Mouse (Mus musculus) limb, embryonic 13.5 days (tissue): Measurements from ENCODE around the gene Tbc1d10c. TPM values are rescaled to one million over a fixed set of nuclear protein-coding genes. Genes with fewer than 3 reads are reported as not detected.

ENCODE experiments used
- ATAC-seq: fragments of 200-750 bp; cut with Nextera tagmentation; 2 replicates; pipeline ENCODE4 v1.8.0; 2017; ENCODE audit warnings: low read depth, moderate number of reproducible peaks, moderate TSS enrichment; ENCODE audit not compliant: low FRiP score
- H3K27ac ChIP-seq: fragments of 300-500 bp; sonication (generic); 2 replicates; pipeline ENCODE4 v1.5.1; 2015; ENCODE audit warnings: inconsistent platforms, mild to moderate bottlenecking, moderate library complexity
- H3K27me3 ChIP-seq: fragments of 300-500 bp; sonication (generic); 2 replicates; pipeline ENCODE4 v1.6.1; 2015; ENCODE audit warnings: mild to moderate bottlenecking, inconsistent platforms
- H3K36me3 ChIP-seq: fragments of 300-500 bp; sonication (generic); 2 replicates; pipeline ENCODE4 v1.6.1; 2015; ENCODE audit warnings: inconsistent platforms, mild to moderate bottlenecking, moderate library complexity
- H3K4me1 ChIP-seq: fragments of 300-500 bp; sonication (generic); 2 replicates; pipeline ENCODE4 v1.6.1; 2015; ENCODE audit warnings: inconsistent platforms
- H3K4me2 ChIP-seq: fragments of 300-500 bp; sonication (generic); replicated peaks from 2 replicates; pipeline ENCODE4 v1.6.1; 2015; ENCODE audit warnings: inconsistent platforms, mild to moderate bottlenecking, moderate library complexity
- H3K4me3 ChIP-seq: fragments of 300-500 bp; sonication (generic); 2 replicates; pipeline ENCODE4 v1.5.1; 2015; ENCODE audit warnings: moderate library complexity, mild to moderate bottlenecking, inconsistent platforms
- H3K9ac ChIP-seq: fragments of 300-500 bp; sonication (generic); 2 replicates; pipeline ENCODE4 v1.6.1; 2015; ENCODE audit warnings: mild to moderate bottlenecking, inconsistent platforms
- H3K9me3 ChIP-seq: fragments of 300-500 bp; sonication (generic); 2 replicates; pipeline ENCODE4 v1.6.1; 2016; ENCODE audit warnings: inconsistent platforms
- WGBS: fragments of 180-500 bp; shearing (Covaris S2); methylation state at CpG from one replicate; pipeline ENCODE4 v1.1.7; 2015; 5-methylcytosine and 5-hydroxymethylcytosine counted together
- polyA plus RNA-seq: library from polyadenylated mRNA; unstranded; fragments of >200 nt; fragmentation: Nextera tagmentation; extraction: Ambion mirVana; gene quantifications from 2 replicates; pipeline ENCODE4 v1.2.1, GENCODE M21; 2015

Tbc1d10c gene
- polyA plus RNA-seq, 1 experiment from 2014 or later: 1.3 TPM

GRCm38 (mm10) chr19:4226779-4227178 is 35.7 kb upstream of the Tbc1d10c start:
- peaks cover 6% of the 10 kb centered on the region for H3K4me1 ChIP-seq
- H3K27ac ChIP-seq: no peak overlapping the region
- no peak overlapping the region for H3K9ac ChIP-seq
- peaks cover 12% of the 10 kb centered on the region; the same call in 1 of the 2 replicates for H3K27me3 ChIP-seq
- ATAC-seq: no peak
- no peak overlapping the region for H3K4me2 ChIP-seq
- 89% methylated on average over 7 of the region's 7 CpGs for WGBS
- no peaks in the 10 kb centered on the region for H3K9me3 ChIP-seq
- H3K4me3 ChIP-seq: no peak overlapping the region
- peaks cover 20% of the 10 kb centered on the region for H3K36me3 ChIP-seq

DNA sequence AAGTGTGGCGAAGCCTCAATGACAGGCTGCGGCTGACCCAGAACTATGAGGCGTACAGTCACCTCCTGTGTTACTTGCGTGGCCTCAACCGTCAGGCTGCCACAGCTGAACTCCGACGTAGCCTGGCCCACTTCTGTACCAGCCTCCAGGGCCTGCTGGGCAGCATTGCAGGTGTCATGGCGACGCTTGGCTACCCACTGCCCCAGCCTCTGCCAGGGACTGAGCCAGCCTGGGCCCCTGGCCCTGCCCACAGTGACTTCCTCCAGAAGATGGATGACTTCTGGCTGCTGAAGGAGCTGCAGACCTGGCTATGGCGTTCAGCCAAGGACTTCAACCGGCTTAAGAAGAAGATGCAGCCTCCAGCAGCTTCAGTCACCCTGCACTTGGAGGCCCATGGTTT is 31.1 kb upstream of the Tbc1d10c start:
- Histone ChIP-seq H3K4me1 (peaks cover 39% of the 10 kb centered on the region), H3K27ac (no peak overlapping the region), H3K9me3 (no peaks in the 10 kb centered on the region), H3K27me3 (no peaks in the 10 kb centered on the region), H3K4me2 (no peak overlapping the region), H3K4me3 (no peak overlapping the region), H3K9ac (no peak overlapping the region), H3K36me3 (peaks cover 35% of the 10 kb centered on the region)
- no peak for ATAC-seq
- WGBS: 78% methylated on average over 11 of the region's 11 CpGs

- ATAC-seq: no peak
- 32% methylated on average over 14 of the region's 14 CpGs for WGBS
- H3K4me2 ChIP-seq: no peak overlapping the region
- no peak overlapping the region for H3K27ac ChIP-seq
- H3K4me1 ChIP-seq: peaks cover 49% of the 10 kb centered on the region
- H3K27me3 ChIP-seq: no peaks in the 10 kb centered on the region
- H3K4me3 ChIP-seq: no peak overlapping the region
- peaks cover 35% of the 10 kb centered on the region for H3K36me3 ChIP-seq
- no peaks in the 10 kb centered on the region for H3K9me3 ChIP-seq
- H3K9ac ChIP-seq: peak overlapping the region; percentile 31; the same call in 1 of the 2 replicates
These were observed 30.1 kb upstream of the Tbc1d10c start for GRCm38 (mm10) chr19:4220957-4221743.

- Histone ChIP-seq H3K4me1 (peaks cover 56% of the 10 kb centered on the region), H3K27ac (no peak overlapping the region)
These were observed 29.3 kb upstream of the Tbc1d10c start for GRCm38 (mm10) chr19:4220416-4220815.

DNA sequence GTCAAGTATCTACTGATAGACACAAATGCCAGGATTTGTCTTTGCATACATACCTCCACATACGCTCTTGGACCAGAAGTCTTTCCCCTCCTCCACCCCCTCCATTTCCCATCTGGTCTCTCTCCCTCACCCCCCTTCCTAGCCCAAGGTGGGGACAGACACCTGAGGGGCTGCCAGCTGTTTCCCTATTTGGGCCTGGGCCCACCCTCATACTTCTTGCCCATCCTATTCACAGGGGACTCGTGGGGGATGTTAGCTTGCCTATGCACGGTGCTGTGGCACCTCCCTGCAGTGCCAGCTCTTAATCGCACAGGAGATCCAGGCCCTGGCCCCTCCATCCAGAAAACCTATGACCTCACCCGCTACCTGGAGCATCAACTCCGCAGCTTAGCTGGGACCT is 28.9 kb upstream of the Tbc1d10c start:
- no peak for ATAC-seq
- no peak overlapping the region for H3K4me2 ChIP-seq
- no peaks in the 10 kb centered on the region for H3K9me3 ChIP-seq
- no peaks in the 10 kb centered on the region for H3K27me3 ChIP-seq
- 80% methylated on average over 6 of the region's 6 CpGs for WGBS
- H3K4me1 ChIP-seq: peaks cover 57% of the 10 kb centered on the region
- peaks cover 35% of the 10 kb centered on the region for H3K36me3 ChIP-seq
- no peak overlapping the region for H3K4me3 ChIP-seq
- H3K9ac ChIP-seq: peak overlapping the region; percentile 25; the same call in 1 of the 2 replicates
- no peak overlapping the region for H3K27ac ChIP-seq

More at GRCm38 (mm10) chr19:4220416-4220815, 29.3 kb upstream of the Tbc1d10c start:
- Histone ChIP-seq H3K27me3 (no peaks in the 10 kb centered on the region), H3K36me3 (peaks cover 35% of the 10 kb centered on the region), H3K9me3 (no peaks in the 10 kb centered on the region), H3K4me3 (no peak overlapping the region), H3K4me2 (no peak overlapping the region), H3K9ac (peak overlapping the region; percentile 25; the same call in 1 of the 2 replicates)
- 50% methylated on average over 4 of the region's 4 CpGs for WGBS
- no peak for ATAC-seq

- Histone ChIP-seq H3K4me3 (no peak overlapping the region), H3K9me3 (no peaks in the 10 kb centered on the region), H3K4me1 (peaks cover 60% of the 10 kb centered on the region), H3K27ac (no peak overlapping the region), H3K27me3 (no peaks in the 10 kb centered on the region), H3K4me2 (no peak overlapping the region), H3K9ac (no peak overlapping the region), H3K36me3 (peaks cover 35% of the 10 kb centered on the region)
- no peak for ATAC-seq
- WGBS: 60% methylated on average over 1 of the region's 1 CpGs
These were observed 27.7 kb upstream of the Tbc1d10c start for GRCm38 (mm10) chr19:4218784-4219183.

DNA sequence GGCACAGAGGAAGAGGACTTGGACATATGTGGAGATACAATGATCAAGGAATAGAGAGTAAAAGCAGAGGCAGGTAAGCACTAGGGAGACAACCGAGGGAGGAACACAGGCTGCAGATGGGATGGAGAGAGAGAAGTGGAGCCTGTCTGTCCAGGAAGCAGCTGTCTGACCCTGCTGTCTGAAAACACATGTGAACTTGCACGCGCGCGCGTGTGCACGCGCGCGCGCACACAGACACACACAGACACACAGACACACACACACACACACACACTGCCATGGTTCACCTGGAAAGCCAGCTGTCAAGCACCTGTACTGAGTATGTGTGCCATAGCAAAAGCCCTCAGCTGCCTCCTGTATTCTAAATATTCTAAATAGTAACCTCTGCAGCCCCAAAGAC is 27.2 kb upstream of the Tbc1d10c start:
- no peak overlapping the region for H3K4me2 ChIP-seq
- peaks cover 31% of the 10 kb centered on the region for H3K36me3 ChIP-seq
- no peak overlapping the region for H3K4me3 ChIP-seq
- H3K27me3 ChIP-seq: no peaks in the 10 kb centered on the region
- H3K9me3 ChIP-seq: no peaks in the 10 kb centered on the region
- no peak overlapping the region for H3K9ac ChIP-seq
- H3K27ac ChIP-seq: peak overlapping the region; percentile 15; the same call in 1 of the 2 replicates
- H3K4me1 ChIP-seq: peaks cover 65% of the 10 kb centered on the region
- 89% methylated on average over 11 of the region's 11 CpGs for WGBS
- no peak for ATAC-seq

GRCm38 (mm10) chr19:4217855-4218254 is 26.8 kb upstream of the Tbc1d10c start:
- ATAC-seq: no peak
- H3K27ac ChIP-seq: peak overlapping the region; percentile 15; the same call in 1 of the 2 replicates
- no peak overlapping the region for H3K9ac ChIP-seq
- H3K9me3 ChIP-seq: no peaks in the 10 kb centered on the region
- H3K4me1 ChIP-seq: peaks cover 70% of the 10 kb centered on the region
- no peak overlapping the region for H3K4me3 ChIP-seq
- peaks cover 26% of the 10 kb centered on the region for H3K36me3 ChIP-seq
- 29% methylated on average over 3 of the region's 3 CpGs for WGBS
- H3K4me2 ChIP-seq: no peak overlapping the region
- H3K27me3 ChIP-seq: no peaks in the 10 kb centered on the region

DNA sequence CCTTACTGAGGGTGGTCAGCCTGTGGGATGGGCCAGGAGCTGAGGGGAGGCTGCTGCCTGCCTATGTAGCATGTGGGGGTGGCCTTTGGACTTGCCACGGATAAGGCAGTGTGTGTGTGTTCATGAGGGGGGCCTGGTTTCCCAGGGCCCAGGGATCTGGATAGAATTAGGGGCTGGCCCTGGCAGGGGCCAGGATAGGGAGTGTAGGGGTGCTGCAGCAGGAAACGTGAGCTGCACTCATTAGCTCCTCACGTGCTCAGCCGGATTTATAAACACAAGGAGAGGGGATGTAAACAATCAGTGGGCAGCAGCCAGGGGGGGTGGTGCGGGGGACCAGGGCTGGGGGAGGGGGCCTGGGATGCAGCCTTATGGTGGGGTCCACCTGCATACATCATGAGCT is 26.1 kb upstream of the Tbc1d10c start:
- peaks cover 77% of the 10 kb centered on the region for H3K4me1 ChIP-seq
- peak overlapping the region; percentile 58; the same call in 1 of the 2 replicates for H3K27ac ChIP-seq
- ATAC-seq: no peak
- peaks cover 19% of the 10 kb centered on the region for H3K36me3 ChIP-seq
- WGBS: 11% methylated on average over 5 of the region's 5 CpGs
- no peaks in the 10 kb centered on the region for H3K9me3 ChIP-seq
- H3K9ac ChIP-seq: peak overlapping the region; percentile 57
- H3K4me2 ChIP-seq: peak overlapping the region; percentile 88
- 0 out of 2 replicates have a peak overlapping the region, but pooled peaks have one; percentile 0 for H3K4me3 ChIP-seq
- no peaks in the 10 kb centered on the region for H3K27me3 ChIP-seq

DNA sequence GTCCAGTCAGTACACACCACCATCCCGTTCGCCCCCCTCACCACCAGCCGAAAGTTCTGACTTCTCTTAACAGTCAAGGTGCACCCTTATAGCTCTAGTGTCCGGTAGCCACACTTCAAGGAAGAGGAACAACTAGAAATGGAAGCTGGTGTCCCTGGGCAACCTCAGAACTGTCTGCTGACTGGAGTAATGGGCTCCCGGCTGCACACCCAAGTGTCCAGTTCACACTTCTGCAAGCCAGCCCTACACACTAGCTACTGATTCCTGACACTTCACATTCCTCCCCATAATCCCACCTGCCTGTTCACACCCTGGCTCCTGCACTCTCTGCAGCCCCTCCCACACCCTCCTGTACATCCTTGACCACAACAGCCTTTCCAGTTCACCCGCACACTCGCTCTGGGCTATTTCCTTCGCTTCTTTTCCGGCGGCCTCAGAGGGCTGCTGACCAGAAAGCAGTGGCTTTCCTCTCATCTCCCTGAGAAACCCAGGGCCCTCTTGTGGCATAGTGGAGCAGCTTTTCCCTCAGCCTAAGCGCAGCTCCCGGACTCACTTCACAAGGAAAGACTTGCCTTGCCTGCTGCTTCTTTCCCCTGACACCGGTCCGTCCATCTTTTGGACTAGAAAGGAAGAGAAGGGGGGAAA is 25.1 kb upstream of the Tbc1d10c start:
- ATAC-seq: no peak
- Histone ChIP-seq H3K4me1 (peaks cover 82% of the 10 kb centered on the region), H3K27ac (peak overlapping the region; percentile 58), H3K4me2 (peak overlapping the region; percentile 88), H3K9me3 (no peaks in the 10 kb centered on the region), H3K4me3 (peak overlapping the region; percentile 92), H3K27me3 (peaks cover 6% of the 10 kb centered on the region; the same call in 1 of the 2 replicates), H3K9ac (peak overlapping the region; percentile 57), H3K36me3 (peaks cover 9% of the 10 kb centered on the region; the same call in 1 of the 2 replicates)
- WGBS: 11% methylated on average over 14 of the region's 14 CpGs

GRCm38 (mm10) chr19:4215451-4215840 is 24.4 kb upstream of the Tbc1d10c start:
- ATAC-seq: no peak
- peak overlapping the region; percentile 92 for H3K4me3 ChIP-seq
- 0% methylated on average over 15 of the region's 21 CpGs for WGBS
- H3K36me3 ChIP-seq: 0 out of 2 replicates have a peak, but pooled peaks cover 2% of the 10 kb centered on the region
- peak overlapping the region; percentile 93 for H3K27ac ChIP-seq
- peak overlapping the region; percentile 88 for H3K4me2 ChIP-seq
- H3K4me1 ChIP-seq: peaks cover 75% of the 10 kb centered on the region
- H3K9ac ChIP-seq: peak overlapping the region; percentile 99
- H3K27me3 ChIP-seq: peaks cover 6% of the 10 kb centered on the region; the same call in 1 of the 2 replicates
- H3K9me3 ChIP-seq: no peaks in the 10 kb centered on the region

DNA sequence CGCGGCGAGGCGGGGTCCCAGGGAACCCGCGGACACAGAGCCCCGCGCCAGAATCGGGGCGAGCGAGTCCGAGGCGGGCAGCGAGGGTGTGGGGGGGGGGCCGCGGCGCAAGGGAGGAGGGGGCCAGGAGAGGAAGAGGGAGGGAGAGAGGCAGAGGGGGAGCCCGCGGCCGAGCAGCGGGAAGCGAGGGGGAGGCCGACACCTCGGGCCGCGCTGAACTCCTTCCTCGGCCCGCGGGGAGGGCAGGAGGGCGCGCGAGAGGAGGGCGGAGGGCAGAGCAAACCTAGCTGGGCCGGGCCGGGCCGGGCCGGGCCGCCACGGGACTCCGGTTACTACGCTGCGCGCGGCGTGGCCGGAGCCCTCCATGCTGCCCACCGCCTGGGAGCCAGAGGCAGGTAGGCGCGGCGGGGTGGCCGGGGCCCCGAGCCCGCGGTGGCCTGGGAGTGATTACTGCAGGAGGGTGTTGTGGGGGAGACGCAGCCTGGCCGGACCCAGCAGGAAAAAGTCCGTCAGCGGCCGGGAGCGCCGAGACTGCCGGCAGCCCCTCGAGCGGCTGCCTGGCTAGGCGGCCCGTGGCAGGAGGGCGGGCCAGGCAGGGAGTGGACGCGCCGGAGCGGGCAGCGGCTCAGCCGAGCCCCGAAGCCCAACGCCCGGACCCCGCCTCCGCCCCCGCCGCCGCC is 23.8 kb upstream of the Tbc1d10c start:
- peaks cover 6% of the 10 kb centered on the region; the same call in 1 of the 2 replicates for H3K27me3 ChIP-seq
- H3K4me3 ChIP-seq: peak overlapping the region; percentile 92
- ATAC-seq: peak; percentile 28
- H3K4me2 ChIP-seq: peak overlapping the region; percentile 88
- peak overlapping the region; percentile 99 for H3K9ac ChIP-seq
- H3K4me1 ChIP-seq: peaks cover 70% of the 10 kb centered on the region
- H3K9me3 ChIP-seq: no peaks in the 10 kb centered on the region
- under 1% methylated on average over 41 of the region's 81 CpGs for WGBS
- no peaks in the 10 kb centered on the region for H3K36me3 ChIP-seq
- peak overlapping the region; percentile 93 for H3K27ac ChIP-seq
